Mouse (Mus musculus) spleen, adult 12 weeks (tissue): ENCODE data around the gene Sectm1a.
"Not testable (repeated sequence)": the region's sequence is repeated elsewhere in the genome, so short reads cannot be mapped to it uniquely, and the experiment has no call there.

Source experiments
- DNase-seq: peaks from one replicate; pipeline ENCODE4 v3.0.0; 2022; ENCODE audit warnings: low spot score

Sectm1a gene

GRCm38 (mm10) chr11:121081120-121081519 lies at the start of gene Sectm1a:
TSS of gene Sectm1a (minus strand) at chr11:121081220.
- DNase-seq, result no peak

- DNase-seq, result no peak
Measured at GRCm38 (mm10) chr11:121129616-121130015, 48.6 kb upstream of the Sectm1a start.

GRCm38 (mm10) chr11:121127441-121127840 lies 46.4 kb upstream of the Sectm1a start:
- no peak for DNase-seq

GRCm38 (mm10) chr11:121126395-121126794 lies 45.4 kb upstream of the Sectm1a start:
- DNase-seq, result no peak

GRCm38 (mm10) chr11:121125522-121126172 lies 44.6 kb upstream of the Sectm1a start:
- no peak for DNase-seq

- DNase-seq, result no peak
Measured at GRCm38 (mm10) chr11:121123438-121123837, 42.4 kb upstream of the Sectm1a start.

GRCm38 (mm10) chr11:121122024-121122670 lies 41.1 kb upstream of the Sectm1a start:
- no peak for DNase-seq

- DNase-seq, result no peak
Measured at GRCm38 (mm10) chr11:121121151-121121550, 40.1 kb upstream of the Sectm1a start.

GRCm38 (mm10) chr11:121118577-121118976 lies 37.6 kb upstream of the Sectm1a start, which contains the start of gene Tex19.2:
TSS of gene Tex19.2 (minus strand) at chr11:121118677.
- DNase-seq, result no peak

- no peak for DNase-seq
Measured at GRCm38 (mm10) chr11:121118106-121118505, 37.1 kb upstream of the Sectm1a start.

GRCm38 (mm10) chr11:121112091-121112775 lies 31.2 kb upstream of the Sectm1a start:
- DNase-seq, result no peak

- DNase-seq, result no peak
Measured at GRCm38 (mm10) chr11:121111601-121112000, 30.6 kb upstream of the Sectm1a start.

GRCm38 (mm10) chr11:121111051-121111450 lies 30.0 kb upstream of the Sectm1a start:
- DNase-seq, result no peak

- no peak for DNase-seq
Measured at GRCm38 (mm10) chr11:121109986-121110385, 29.0 kb upstream of the Sectm1a start.

GRCm38 (mm10) chr11:121108061-121108460 lies 27.0 kb upstream of the Sectm1a start:
- no peak for DNase-seq

GRCm38 (mm10) chr11:121107242-121107641 lies 26.2 kb upstream of the Sectm1a start:
- DNase-seq, result not testable (repeated sequence)

GRCm38 (mm10) chr11:121101124-121101805 lies 20.2 kb upstream of the Sectm1a start:
- no peak for DNase-seq

GRCm38 (mm10) chr11:121100692-121101091 lies 19.7 kb upstream of the Sectm1a start:
- no peak for DNase-seq

GRCm38 (mm10) chr11:121099762-121100161 lies 18.7 kb upstream of the Sectm1a start:
- DNase-seq, result no peak

GRCm38 (mm10) chr11:121092606-121093585 lies 11.9 kb upstream of the Sectm1a start:
- no peak for DNase-seq

- DNase-seq, result no peak
Measured at GRCm38 (mm10) chr11:121090943-121091342, 9.9 kb upstream of the Sectm1a start.
